Mouse (Mus musculus): ENCODE data around the gene Foxp4. TPM values are rescaled to one million over a fixed set of nuclear protein-coding genes. Genes with fewer than 3 reads are reported as not detected.

Foxp4 gene
- polyA plus RNA-seq, 1 experiment from 2014 or later = 35.8 TPM

- H3K27ac ChIP-seq (ENCODE audit: low read length) = no peak overlapping the region
- no peak overlapping the region for H3K9ac ChIP-seq (ENCODE audit: low read depth, low read length)
- no peak for ATAC-seq
- 74% methylated on average over 2 of the region's 2 CpGs for WGBS
- no peak overlapping the region for H3K4me3 ChIP-seq (ENCODE audit: low read depth, low read length)
- H3K4me1 ChIP-seq (ENCODE audit: control insufficient read depth, insufficient read depth, low read length) = peaks cover 26% of the 10 kb centered on the region
- peaks cover 11% of the 10 kb centered on the region; the same call in 1 of the 2 replicates for H3K27me3 ChIP-seq (ENCODE audit: control insufficient read depth, insufficient read depth, low read depth, low read length)
- H3K36me3 ChIP-seq (ENCODE audit: control insufficient read depth, insufficient read depth, low read length) = no peaks in the 10 kb centered on the region
- H3K9me3 ChIP-seq (replicated peaks; ENCODE audit: control insufficient read depth, low read length, poor library complexity, severe bottlenecking) = no peaks in the 10 kb centered on the region
- no peak overlapping the region for H3K4me2 ChIP-seq (ENCODE audit: low read length)
Measured at GRCm38 (mm10) chr17:47908079-47908478, 16.4 kb downstream of the Foxp4 start.

DNA sequence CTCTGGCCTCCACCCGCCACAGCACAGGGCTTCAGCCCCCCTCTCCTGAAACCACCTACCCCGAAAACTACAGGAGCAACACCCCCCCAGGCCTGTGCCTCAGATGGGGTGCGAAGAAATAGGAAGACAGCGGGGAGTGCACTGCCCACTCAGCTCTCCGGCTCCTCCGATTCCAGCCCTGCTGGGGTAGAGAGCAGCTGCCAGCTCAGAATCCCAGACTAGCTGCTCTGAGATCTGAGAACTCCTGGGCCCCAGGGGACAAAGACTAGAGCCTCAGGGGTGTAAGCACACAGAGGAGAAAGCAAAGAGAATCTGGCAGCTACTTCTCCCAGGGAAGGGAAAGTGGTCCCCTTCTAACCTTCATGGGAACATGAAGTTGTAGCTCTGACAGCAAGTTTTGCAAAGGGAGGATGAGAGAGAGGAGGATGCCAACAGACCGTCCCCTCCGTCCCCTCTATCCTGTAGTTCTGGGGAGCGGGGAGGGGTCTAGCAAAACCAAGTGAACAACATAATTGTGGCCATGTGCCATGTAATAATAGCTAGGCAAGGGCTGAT lies 17.0 kb downstream of the Foxp4 start:
- Histone ChIP-seq H3K4me3 (ENCODE audit: low read depth, low read length) (no peak overlapping the region), H3K27ac (ENCODE audit: low read length) (no peak overlapping the region), H3K4me2 (ENCODE audit: low read length) (0 out of 2 replicates have a peak overlapping the region, but pooled peaks have one; percentile 2), H3K9me3 (replicated peaks; ENCODE audit: control insufficient read depth, low read length, poor library complexity, severe bottlenecking) (no peaks in the 10 kb centered on the region), H3K36me3 (ENCODE audit: control insufficient read depth, insufficient read depth, low read length) (no peaks in the 10 kb centered on the region), H3K4me1 (ENCODE audit: control insufficient read depth, insufficient read depth, low read length) (peaks cover 25% of the 10 kb centered on the region), H3K27me3 (ENCODE audit: control insufficient read depth, insufficient read depth, low read depth, low read length) (peaks cover 11% of the 10 kb centered on the region; the same call in 1 of the 2 replicates), H3K9ac (ENCODE audit: low read depth, low read length) (no peak overlapping the region)
- WGBS = 21% methylated on average over 9 of the region's 9 CpGs
- no peak for ATAC-seq

GRCm38 (mm10) chr17:47903846-47904680 lies 20.4 kb downstream of the Foxp4 start:
- Histone ChIP-seq H3K4me1 (ENCODE audit: control insufficient read depth, insufficient read depth, low read length) (peaks cover 17% of the 10 kb centered on the region), H3K36me3 (ENCODE audit: control insufficient read depth, insufficient read depth, low read length) (no peaks in the 10 kb centered on the region), H3K9me3 (replicated peaks; ENCODE audit: control insufficient read depth, low read length, poor library complexity, severe bottlenecking) (no peaks in the 10 kb centered on the region), H3K27ac (ENCODE audit: low read length) (no peak overlapping the region), H3K9ac (ENCODE audit: low read depth, low read length) (peak overlapping the region; percentile 59; the same call in 1 of the 2 replicates), H3K4me2 (ENCODE audit: low read length) (peak overlapping the region; percentile 54), H3K27me3 (ENCODE audit: control insufficient read depth, insufficient read depth, low read depth, low read length) (no peaks in the 10 kb centered on the region), H3K4me3 (ENCODE audit: low read depth, low read length) (peak overlapping the region; percentile 32)
- ATAC-seq = no peak
- WGBS = 19% methylated on average over 35 of the region's 35 CpGs

DNA sequence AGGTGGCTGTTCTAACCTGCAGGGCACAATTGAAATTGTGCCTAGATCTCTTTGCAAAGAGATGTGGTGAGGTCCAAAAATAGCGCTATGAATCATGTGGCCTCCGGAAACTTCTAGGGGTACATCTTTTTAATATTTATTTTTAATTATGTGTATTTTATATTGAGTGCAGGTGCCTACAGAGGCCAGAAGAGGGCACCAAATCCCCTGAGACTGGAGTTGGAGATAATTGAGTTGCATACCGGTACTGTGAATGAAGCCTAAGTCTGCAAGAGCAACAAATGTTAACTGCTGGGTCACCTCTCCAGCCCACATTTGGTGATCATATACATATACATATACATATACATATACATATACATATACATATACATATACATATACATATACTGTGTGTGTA lies 22.7 kb downstream of the Foxp4 start:
- H3K36me3 ChIP-seq (ENCODE audit: control insufficient read depth, insufficient read depth, low read length) = no peaks in the 10 kb centered on the region
- no peaks in the 10 kb centered on the region for H3K27me3 ChIP-seq (ENCODE audit: control insufficient read depth, insufficient read depth, low read depth, low read length)
- H3K9me3 ChIP-seq (replicated peaks; ENCODE audit: control insufficient read depth, low read length, poor library complexity, severe bottlenecking) = no peaks in the 10 kb centered on the region
- ATAC-seq = no peak
- no peak overlapping the region for H3K9ac ChIP-seq (ENCODE audit: low read depth, low read length)
- H3K4me2 ChIP-seq (ENCODE audit: low read length) = no peak overlapping the region
- peaks cover 16% of the 10 kb centered on the region for H3K4me1 ChIP-seq (ENCODE audit: control insufficient read depth, insufficient read depth, low read length)
- WGBS = 71% methylated on average over 3 of the region's 3 CpGs
- no peak overlapping the region for H3K4me3 ChIP-seq (ENCODE audit: low read depth, low read length)
- no peak overlapping the region for H3K27ac ChIP-seq (ENCODE audit: low read length)

GRCm38 (mm10) chr17:47900716-47901115 lies 23.7 kb downstream of the Foxp4 start:
- WGBS = 39% methylated on average over 6 of the region's 6 CpGs
- no peak overlapping the region for H3K27ac ChIP-seq (ENCODE audit: low read length)
- H3K36me3 ChIP-seq (ENCODE audit: control insufficient read depth, insufficient read depth, low read length) = no peaks in the 10 kb centered on the region
- no peak overlapping the region for H3K4me3 ChIP-seq (ENCODE audit: low read depth, low read length)
- no peak overlapping the region for H3K4me2 ChIP-seq (ENCODE audit: low read length)
- H3K4me1 ChIP-seq (ENCODE audit: control insufficient read depth, insufficient read depth, low read length) = peaks cover 16% of the 10 kb centered on the region
- H3K27me3 ChIP-seq (ENCODE audit: control insufficient read depth, insufficient read depth, low read depth, low read length) = no peaks in the 10 kb centered on the region
- no peak for ATAC-seq
- no peaks in the 10 kb centered on the region for H3K9me3 ChIP-seq (replicated peaks; ENCODE audit: control insufficient read depth, low read length, poor library complexity, severe bottlenecking)
- no peak overlapping the region for H3K9ac ChIP-seq (ENCODE audit: low read depth, low read length)

DNA sequence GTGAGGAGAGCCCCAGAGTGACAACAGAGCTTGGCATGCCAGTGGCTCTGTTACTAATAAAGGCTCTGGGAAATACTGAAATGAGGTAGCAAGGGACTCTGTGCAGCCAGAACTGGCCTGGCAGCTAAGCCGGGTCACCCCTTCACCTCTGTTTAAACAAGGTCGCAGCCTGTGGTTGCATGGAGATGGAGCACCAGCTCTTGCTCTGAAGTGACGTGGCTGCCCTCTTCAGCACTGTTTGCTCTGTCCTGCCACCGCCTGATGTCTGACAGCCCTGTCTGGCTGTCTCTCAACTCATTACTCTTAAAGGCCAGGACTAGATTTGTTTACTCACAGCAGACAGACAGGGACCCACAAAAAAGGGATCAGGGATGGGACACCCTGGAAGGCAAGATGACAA lies 25.3 kb downstream of the Foxp4 start:
- Histone ChIP-seq H3K9ac (ENCODE audit: low read depth, low read length) (no peak overlapping the region), H3K36me3 (ENCODE audit: control insufficient read depth, insufficient read depth, low read length) (no peaks in the 10 kb centered on the region), H3K9me3 (replicated peaks; ENCODE audit: control insufficient read depth, low read length, poor library complexity, severe bottlenecking) (no peaks in the 10 kb centered on the region), H3K4me2 (ENCODE audit: low read length) (no peak overlapping the region), H3K27ac (ENCODE audit: low read length) (no peak overlapping the region), H3K27me3 (ENCODE audit: control insufficient read depth, insufficient read depth, low read depth, low read length) (no peaks in the 10 kb centered on the region), H3K4me3 (ENCODE audit: low read depth, low read length) (no peak overlapping the region), H3K4me1 (ENCODE audit: control insufficient read depth, insufficient read depth, low read length) (peaks cover 13% of the 10 kb centered on the region)
- 21% methylated on average over 4 of the region's 4 CpGs for WGBS
- no peak for ATAC-seq

DNA sequence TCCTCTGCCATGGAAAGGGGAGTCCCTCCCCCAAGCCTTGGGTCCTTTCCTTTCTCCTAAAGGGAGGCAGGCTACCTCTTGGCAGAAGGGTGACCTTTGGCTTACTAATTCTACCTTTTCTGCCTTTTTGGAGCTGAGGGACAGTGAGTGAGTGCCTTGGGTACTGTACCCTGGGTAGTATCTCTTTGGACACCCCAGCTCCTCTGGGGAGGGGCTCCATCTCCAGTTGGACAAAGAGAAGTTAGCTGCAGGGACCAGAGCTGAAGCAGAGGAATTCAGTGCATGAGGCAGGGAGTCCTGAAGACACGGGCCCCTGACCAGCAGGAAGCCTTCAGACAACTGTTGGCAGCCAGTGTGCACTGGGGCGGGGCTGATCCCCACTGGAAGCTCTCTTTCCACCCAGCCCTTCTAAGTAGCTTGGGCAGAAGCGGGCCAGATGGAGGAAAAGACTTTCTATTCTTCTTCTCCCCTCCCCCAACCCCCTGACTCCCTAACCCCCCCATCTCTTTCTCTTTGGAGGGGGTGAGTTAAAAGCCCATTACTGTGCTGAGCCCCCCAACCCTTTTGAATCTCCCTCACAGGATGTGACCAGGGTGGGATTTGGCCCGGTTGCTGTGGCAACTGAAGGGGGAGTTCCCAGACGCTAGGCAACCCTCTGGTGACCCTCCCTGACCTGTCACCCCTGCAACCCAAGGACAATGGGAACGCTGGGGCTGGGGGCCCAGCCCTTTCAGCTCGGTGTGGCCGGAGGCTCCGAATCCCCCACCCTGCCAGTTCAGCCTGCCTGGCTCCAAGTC lies 26.3 kb downstream of the Foxp4 start:
- no peak overlapping the region for H3K4me3 ChIP-seq (ENCODE audit: low read depth, low read length)
- no peaks in the 10 kb centered on the region for H3K9me3 ChIP-seq (replicated peaks; ENCODE audit: control insufficient read depth, low read length, poor library complexity, severe bottlenecking)
- peak; percentile 69; the same call in 1 of the 2 replicates for ATAC-seq
- 9% methylated on average over 9 of the region's 9 CpGs for WGBS
- H3K4me1 ChIP-seq (ENCODE audit: control insufficient read depth, insufficient read depth, low read length) = peaks cover 12% of the 10 kb centered on the region
- H3K36me3 ChIP-seq (ENCODE audit: control insufficient read depth, insufficient read depth, low read length) = no peaks in the 10 kb centered on the region
- H3K4me2 ChIP-seq (ENCODE audit: low read length) = no peak overlapping the region
- no peaks in the 10 kb centered on the region for H3K27me3 ChIP-seq (ENCODE audit: control insufficient read depth, insufficient read depth, low read depth, low read length)
- no peak overlapping the region for H3K9ac ChIP-seq (ENCODE audit: low read depth, low read length)
- no peak overlapping the region for H3K27ac ChIP-seq (ENCODE audit: low read length)

DNA sequence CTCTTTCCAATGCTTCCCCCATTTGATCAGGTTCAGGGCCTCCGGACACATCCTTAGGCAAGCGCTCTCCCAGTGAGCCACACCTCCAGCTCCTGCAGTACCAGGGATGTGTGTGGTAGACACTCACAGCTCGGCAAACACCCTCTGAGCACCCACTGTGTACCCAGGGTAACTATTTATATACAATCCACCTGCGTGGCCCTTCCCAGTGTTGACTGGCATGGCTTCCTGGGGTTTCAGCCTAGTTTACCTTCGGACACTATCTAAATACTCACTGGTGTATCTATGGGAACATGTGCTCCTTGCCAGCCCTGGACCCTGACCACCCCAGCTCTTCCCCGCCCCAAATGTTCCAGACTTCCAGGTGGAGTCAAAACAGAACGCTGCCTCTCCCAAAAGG lies 34.7 kb downstream of the Foxp4 start:
- Histone ChIP-seq H3K27ac (ENCODE audit: low read length) (no peak overlapping the region), H3K4me1 (ENCODE audit: control insufficient read depth, insufficient read depth, low read length) (peaks cover 11% of the 10 kb centered on the region), H3K4me2 (ENCODE audit: low read length) (no peak overlapping the region), H3K9ac (ENCODE audit: low read depth, low read length) (no peak overlapping the region), H3K9me3 (replicated peaks; ENCODE audit: control insufficient read depth, low read length, poor library complexity, severe bottlenecking) (no peaks in the 10 kb centered on the region), H3K4me3 (ENCODE audit: low read depth, low read length) (no peak overlapping the region), H3K27me3 (ENCODE audit: control insufficient read depth, insufficient read depth, low read depth, low read length) (no peaks in the 10 kb centered on the region), H3K36me3 (ENCODE audit: control insufficient read depth, insufficient read depth, low read length) (no peaks in the 10 kb centered on the region)
- WGBS = 62% methylated on average over 7 of the region's 7 CpGs
- no peak for ATAC-seq
